Comparison of ENCODE assay signal across 1 mouse cellular context in genomic region chr17:65941275-65941674, GRCm38 (mm10).
TF ChIP-seq lines count a peak whose summit lies in the region.

No protein-coding gene starts in this region.

TF ChIP-seq in CH12.LX, 34 proteins besides CTCF, POLR2A, EP300 and RAD21 (continued from another document):
- no peak for TF ChIP-seq USF1 (IDR thresholded peaks at IDR 0.05; ENCODE audit: low read depth, low read length)
- no peak for TF ChIP-seq GABPA (IDR thresholded peaks at IDR 0.05; ENCODE audit: insufficient replicate concordance, low read depth, low read length)
- TF ChIP-seq SIN3A (IDR thresholded peaks at IDR 0.05; ENCODE audit: low read length) = no peak
- no peak for TF ChIP-seq ELF1 (IDR thresholded peaks at IDR 0.05; ENCODE audit: low read depth, low read length)
- TF ChIP-seq USF2 (conservative IDR thresholded peaks at IDR 0.05; ENCODE audit: low read depth, low read length) = no peak
